Mouse (Mus musculus) midbrain, embryonic 11.5 days (tissue): ENCODE results near the gene Col6a6. TPM values are rescaled to one million over a fixed set of nuclear protein-coding genes. Genes with fewer than 3 reads are reported as not detected.

ENCODE experiments used
- ATAC-seq: fragments of 200-750 bp; cut with Nextera tagmentation; 2 replicates; pipeline ENCODE4 v1.8.0; 2017; ENCODE audit warnings: moderate TSS enrichment, moderate library complexity; ENCODE audit not compliant: low FRiP score
- DNase-seq: peaks from one replicate; pipeline ENCODE4 v3.0.0; 2015; ENCODE audit warnings: low spot score; ENCODE audit errors: missing footprints
- H3K27ac ChIP-seq: fragments of 300-500 bp; sonication (generic); 2 replicates; pipeline ENCODE4 v1.5.1; 2014; ENCODE audit warnings: low read depth, low read length
- H3K27me3 ChIP-seq: fragments of 300-500 bp; sonication (generic); 2 replicates; pipeline ENCODE4 v1.6.1; 2014; ENCODE audit warnings: mild to moderate bottlenecking, low read length, moderate library complexity, mixed read lengths; ENCODE audit not compliant: control insufficient read depth, insufficient read depth
- H3K36me3 ChIP-seq: fragments of 300-500 bp; sonication (generic); 2 replicates; pipeline ENCODE4 v1.6.1; 2014; ENCODE audit warnings: mild to moderate bottlenecking, low read length, moderate library complexity, mixed read lengths; ENCODE audit not compliant: control insufficient read depth, insufficient read depth
- H3K4me1 ChIP-seq: fragments of 300-500 bp; sonication (generic); 2 replicates; pipeline ENCODE4 v1.6.1; 2014; ENCODE audit warnings: low read length; ENCODE audit not compliant: control insufficient read depth, insufficient read depth
- H3K4me2 ChIP-seq: fragments of 300-500 bp; sonication (generic); 2 replicates; pipeline ENCODE4 v1.6.1; 2014; ENCODE audit warnings: mild to moderate bottlenecking, moderate library complexity
- H3K4me3 ChIP-seq: fragments of 300-500 bp; sonication (generic); 2 replicates; pipeline ENCODE4 v1.5.1; 2014; ENCODE audit warnings: low read depth, low read length
- H3K9ac ChIP-seq: fragments of 300-500 bp; sonication (generic); 2 replicates; pipeline ENCODE4 v1.6.1; 2014; ENCODE audit warnings: low read length
- H3K9me3 ChIP-seq: fragments of 300-500 bp; sonication (generic); 2 replicates; pipeline ENCODE4 v1.6.1; 2016; ENCODE audit warnings: low read length; ENCODE audit not compliant: control insufficient read depth
- WGBS: fragments of 180-500 bp; shearing (Covaris S2); extraction: QIAGEN DNeasy Blood & Tissue Kit; methylation state at CpG from one replicate; pipeline ENCODE4 v1.1.7; 2014; 5-methylcytosine and 5-hydroxymethylcytosine counted together
- polyA plus RNA-seq: library from polyadenylated mRNA; unstranded; fragments of >200 nt; fragmentation: Nextera tagmentation; extraction: Ambion mirVana; gene quantifications from 2 replicates; pipeline ENCODE4 v1.2.1, GENCODE M21; 2014

Gene Col6a6
- polyA plus RNA-seq, 1 experiment from 2014 or later = 0.14 TPM

- H3K4me3 ChIP-seq = no peak overlapping the region
- no peaks in the 10 kb centered on the region for H3K4me1 ChIP-seq
- WGBS = 79% methylated on average over 3 of the region's 3 CpGs
- H3K27ac ChIP-seq = no peak overlapping the region
- H3K9ac ChIP-seq = no peak overlapping the region
- H3K4me2 ChIP-seq = no peak overlapping the region
- no peak for DNase-seq
- no peaks in the 10 kb centered on the region for H3K27me3 ChIP-seq
- ATAC-seq = no peak
- no peaks in the 10 kb centered on the region for H3K9me3 ChIP-seq
- H3K36me3 ChIP-seq = no peaks in the 10 kb centered on the region
Measured at GRCm38 (mm10) chr9:105788203-105788602, 39.8 kb downstream of the Col6a6 start.

- Histone ChIP-seq H3K4me1 (no peaks in the 10 kb centered on the region), H3K27ac (no peak overlapping the region), H3K27me3 (no peaks in the 10 kb centered on the region), H3K4me3 (no peak overlapping the region), H3K9ac (no peak overlapping the region), H3K36me3 (no peaks in the 10 kb centered on the region), H3K4me2 (no peak overlapping the region), H3K9me3 (no peaks in the 10 kb centered on the region)
- whole genome bisulfite sequencing = 83% methylated on average over 11 of the region's 11 CpGs
- DNase-seq = no peak
- ATAC-seq = no peak
Measured at GRCm38 (mm10) chr9:105787800-105788199, 40.2 kb downstream of the Col6a6 start.

- ATAC-seq (no peak), DNase-seq (no peak)
- 87% methylated on average over 4 of the region's 4 CpGs for WGBS
- no peak overlapping the region for H3K4me3 ChIP-seq
- no peak overlapping the region for H3K27ac ChIP-seq
- no peaks in the 10 kb centered on the region for H3K36me3 ChIP-seq
- H3K9ac ChIP-seq = no peak overlapping the region
- no peaks in the 10 kb centered on the region for H3K9me3 ChIP-seq
- H3K4me2 ChIP-seq = no peak overlapping the region
- no peaks in the 10 kb centered on the region for H3K27me3 ChIP-seq
- no peaks in the 10 kb centered on the region for H3K4me1 ChIP-seq
Measured at GRCm38 (mm10) chr9:105784026-105784425, 43.9 kb downstream of the Col6a6 start.

GRCm38 (mm10) chr9:105780696-105781095 is 47.3 kb downstream of the Col6a6 start:
- DNase-seq = no peak
- no peak for ATAC-seq
- Histone ChIP-seq H3K27ac (no peak overlapping the region), H3K4me3 (no peak overlapping the region), H3K27me3 (no peaks in the 10 kb centered on the region), H3K36me3 (no peaks in the 10 kb centered on the region), H3K4me2 (no peak overlapping the region), H3K9me3 (no peaks in the 10 kb centered on the region), H3K9ac (no peak overlapping the region), H3K4me1 (no peaks in the 10 kb centered on the region)
- WGBS = 91% methylated on average over 15 of the region's 15 CpGs

GRCm38 (mm10) chr9:105778741-105779140 is 49.2 kb downstream of the Col6a6 start:
- no peaks in the 10 kb centered on the region for H3K36me3 ChIP-seq
- no peak overlapping the region for H3K4me2 ChIP-seq
- no peak overlapping the region for H3K27ac ChIP-seq
- ATAC-seq (no peak), DNase-seq (no peak)
- no peaks in the 10 kb centered on the region for H3K9me3 ChIP-seq
- H3K27me3 ChIP-seq = no peaks in the 10 kb centered on the region
- WGBS = 90% methylated on average over 6 of the region's 6 CpGs
- H3K4me3 ChIP-seq = no peak overlapping the region
- no peak overlapping the region for H3K9ac ChIP-seq
- H3K4me1 ChIP-seq = no peaks in the 10 kb centered on the region

GRCm38 (mm10) chr9:105774878-105775277 is 53.1 kb downstream of the Col6a6 start:
- 85% methylated on average over 7 of the region's 7 CpGs for WGBS
- DNase-seq (no peak), ATAC-seq (no peak)
- H3K9me3 ChIP-seq = no peaks in the 10 kb centered on the region
- no peak overlapping the region for H3K27ac ChIP-seq
- no peaks in the 10 kb centered on the region for H3K36me3 ChIP-seq
- H3K4me1 ChIP-seq = peaks cover 4% of the 10 kb centered on the region
- H3K27me3 ChIP-seq = no peaks in the 10 kb centered on the region
- no peak overlapping the region for H3K4me3 ChIP-seq
- H3K9ac ChIP-seq = no peak overlapping the region
- no peak overlapping the region for H3K4me2 ChIP-seq

- Histone ChIP-seq H3K36me3 (no peaks in the 10 kb centered on the region), H3K9ac (no peak overlapping the region), H3K27ac (no peak overlapping the region), H3K9me3 (no peaks in the 10 kb centered on the region), H3K4me2 (no peak overlapping the region), H3K27me3 (no peaks in the 10 kb centered on the region), H3K4me3 (no peak overlapping the region), H3K4me1 (peaks cover 4% of the 10 kb centered on the region)
- 95% methylated on average over 19 of the region's 19 CpGs for WGBS
- ATAC-seq = no peak
- no peak for DNase-seq
Measured at GRCm38 (mm10) chr9:105774321-105774720, 53.6 kb downstream of the Col6a6 start.

GRCm38 (mm10) chr9:105771380-105771779 is 56.6 kb downstream of the Col6a6 start:
- 88% methylated on average over 3 of the region's 3 CpGs for WGBS
- no peak for ATAC-seq

GRCm38 (mm10) chr9:105770690-105771089 is 57.3 kb downstream of the Col6a6 start:
- no peak overlapping the region for H3K27ac ChIP-seq
- no peaks in the 10 kb centered on the region for H3K36me3 ChIP-seq
- 54% methylated on average over 7 of the region's 7 CpGs for WGBS
- DNase-seq (no peak), ATAC-seq (no peak)
- H3K27me3 ChIP-seq = no peaks in the 10 kb centered on the region
- H3K4me2 ChIP-seq = no peak overlapping the region
- peaks cover 4% of the 10 kb centered on the region for H3K4me1 ChIP-seq
- no peaks in the 10 kb centered on the region for H3K9me3 ChIP-seq
- no peak overlapping the region for H3K9ac ChIP-seq
- H3K4me3 ChIP-seq = no peak overlapping the region

More at GRCm38 (mm10) chr9:105771380-105771779, 56.6 kb downstream of the Col6a6 start:
- Histone ChIP-seq H3K36me3 (no peaks in the 10 kb centered on the region), H3K27me3 (no peaks in the 10 kb centered on the region), H3K9me3 (no peaks in the 10 kb centered on the region), H3K4me1 (peaks cover 4% of the 10 kb centered on the region), H3K4me2 (no peak overlapping the region), H3K4me3 (no peak overlapping the region), H3K9ac (no peak overlapping the region), H3K27ac (no peak overlapping the region)
- no peak for DNase-seq

- no peak overlapping the region for H3K4me2 ChIP-seq
- H3K27ac ChIP-seq = no peak overlapping the region
- H3K27me3 ChIP-seq = no peaks in the 10 kb centered on the region
- no peak overlapping the region for H3K9ac ChIP-seq
- H3K9me3 ChIP-seq = no peaks in the 10 kb centered on the region
- ATAC-seq (no peak), DNase-seq (no peak)
- 67% methylated on average over 2 of the region's 2 CpGs for WGBS
- H3K4me1 ChIP-seq = peaks cover 4% of the 10 kb centered on the region
- H3K36me3 ChIP-seq = no peaks in the 10 kb centered on the region
- no peak overlapping the region for H3K4me3 ChIP-seq
Measured at GRCm38 (mm10) chr9:105765891-105766290, 62.1 kb downstream of the Col6a6 start.
